Mouse (Mus musculus) cortical plate, adult 2 months (tissue): ENCODE data around the gene Krt4. TPM values are rescaled to one million over a fixed set of nuclear protein-coding genes. Genes with fewer than 3 reads are reported as not detected.

ENCODE experiments used
- H3K27ac ChIP-seq: fragments of 200-500 bp; 2 replicates; pipeline ENCODE4 v1.5.1; 2012; ENCODE audit warnings: low read length, control low read depth, inconsistent platforms; ENCODE audit not compliant: insufficient read depth
- H3K4me1 ChIP-seq: fragments of 200-500 bp; 2 replicates; pipeline ENCODE4 v1.6.1; 2011; ENCODE audit warnings: low read length; ENCODE audit not compliant: control insufficient read depth, insufficient read depth
- H3K4me3 ChIP-seq: fragments of 200-500 bp; 2 replicates; pipeline ENCODE4 v1.5.1; 2011; ENCODE audit warnings: mild to moderate bottlenecking, low read length, control low read depth; ENCODE audit not compliant: insufficient read depth
- CTCF ChIP-seq: fragments of 200-500 bp; IDR thresholded peaks from 2 replicates; pipeline ENCODE4 v1.5.1; 2011; ENCODE audit warnings: mild to moderate bottlenecking, control low read depth, low read length; ENCODE audit not compliant: insufficient read depth; ENCODE audit errors: extremely low read depth
- POLR2A ChIP-seq: fragments of 200-500 bp; IDR thresholded peaks from 2 replicates; pipeline ENCODE4 v1.6.1; 2011; ENCODE audit warnings: mild to moderate bottlenecking, low read length, control low read depth; ENCODE audit not compliant: insufficient read depth; ENCODE audit errors: extremely low read depth
- polyA plus RNA-seq: library from polyadenylated mRNA; depleted of rRNA; stranded (reverse); fragments of >200 nt; gene quantifications from 2 replicates; pipeline ENCODE4 v1.2.3, GENCODE M21; 2012; rRNA removed

Krt4 gene
- polyA plus RNA-seq, 1 experiment, result not detected

- Histone ChIP-seq H3K27ac (no peak overlapping the region), H3K4me1 (no peaks in the 10 kb centered on the region), H3K4me3 (no peak overlapping the region)
- TF ChIP-seq POLR2A, result no peak
- TF ChIP-seq CTCF, result no peak
These were observed 22.1 kb downstream of the Krt4 start for GRCm38 (mm10) chr15:101902171-101903149.

DNA sequence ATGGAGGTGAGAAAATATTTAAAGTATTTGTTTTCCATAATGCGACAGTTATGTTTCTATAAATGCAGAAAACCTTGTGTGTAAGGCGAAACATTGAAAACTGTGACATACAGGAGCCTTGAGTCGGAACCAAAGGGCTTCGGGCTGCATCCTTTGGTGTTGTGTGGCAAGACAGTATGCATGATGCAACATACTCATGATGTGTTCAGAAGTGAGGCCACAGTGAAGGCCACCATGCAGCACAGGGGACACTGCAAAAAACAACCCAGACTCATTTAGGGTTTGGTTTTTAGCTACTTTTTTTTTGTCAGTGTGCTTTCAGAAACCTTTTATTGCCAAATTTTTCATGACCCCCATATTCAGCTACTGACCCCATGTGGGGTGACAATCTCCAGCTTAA, 29.3 kb downstream of the Krt4 start:
- H3K27ac ChIP-seq, result no peak overlapping the region
- TF ChIP-seq CTCF (no peak), POLR2A (no peak)
- no peak overlapping the region for H3K4me3 ChIP-seq
- no peaks in the 10 kb centered on the region for H3K4me1 ChIP-seq

DNA sequence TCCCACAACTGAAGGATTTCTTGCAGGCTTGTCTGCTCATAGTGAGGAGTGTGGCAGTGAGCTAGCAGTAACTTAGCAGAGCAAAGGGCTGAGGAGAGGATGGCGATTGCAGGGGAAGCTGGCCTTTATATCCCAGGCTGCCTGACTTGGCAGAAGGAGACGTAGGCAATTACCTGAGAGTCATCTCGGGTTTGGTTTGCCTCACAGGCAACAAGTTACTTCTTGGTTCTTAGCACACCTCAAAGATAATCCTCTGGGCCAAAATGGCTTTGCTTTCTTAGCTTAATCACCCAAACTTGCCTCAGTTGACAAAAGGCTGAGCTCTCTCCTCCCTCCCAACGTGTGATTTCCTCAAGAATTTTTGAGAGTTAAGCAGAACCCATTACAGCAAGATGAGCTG, 31.7 kb downstream of the Krt4 start, which contains the start of gene Krt76:
TSS of gene Krt76 (minus strand) at position 101 of the 400 bp plus-strand sequence.
- no peak within 1 kb of the TSS for H3K4me3 ChIP-seq
- H3K27ac ChIP-seq, result no peak within 1 kb of the TSS
- no peaks in the 10 kb centered on the region for H3K4me1 ChIP-seq
- TF ChIP-seq POLR2A (no peak), CTCF (no peak)

DNA sequence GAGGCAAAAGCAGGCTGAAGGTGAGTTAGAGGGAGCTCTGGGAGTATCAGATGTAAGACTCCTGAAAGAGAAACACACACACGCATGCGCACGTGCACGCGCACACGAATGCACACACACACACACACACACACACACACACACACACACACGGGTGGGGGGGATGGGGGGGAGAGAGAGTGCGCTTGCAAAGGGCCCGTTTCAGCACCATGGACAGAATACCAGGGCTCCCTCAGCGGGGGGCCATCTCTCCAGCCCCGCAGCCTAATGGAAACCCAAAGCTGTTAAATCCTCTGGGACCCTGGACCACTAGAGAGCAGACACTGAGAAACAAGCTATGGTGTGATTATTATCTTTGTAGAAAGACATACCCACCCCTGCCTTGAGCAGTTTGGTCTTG, 44.8 kb downstream of the Krt4 start:
- no peak for TF ChIP-seq CTCF
- TF ChIP-seq POLR2A, result no peak
- Histone ChIP-seq H3K4me3 (no peak overlapping the region), H3K27ac (no peak overlapping the region), H3K4me1 (no peaks in the 10 kb centered on the region)

GRCm38 (mm10) chr15:101878041-101878440, 46.5 kb downstream of the Krt4 start:
- H3K27ac ChIP-seq, result no peak overlapping the region
- H3K4me3 ChIP-seq, result no peak overlapping the region
- H3K4me1 ChIP-seq, result no peaks in the 10 kb centered on the region
- TF ChIP-seq CTCF (no peak), POLR2A (no peak)

DNA sequence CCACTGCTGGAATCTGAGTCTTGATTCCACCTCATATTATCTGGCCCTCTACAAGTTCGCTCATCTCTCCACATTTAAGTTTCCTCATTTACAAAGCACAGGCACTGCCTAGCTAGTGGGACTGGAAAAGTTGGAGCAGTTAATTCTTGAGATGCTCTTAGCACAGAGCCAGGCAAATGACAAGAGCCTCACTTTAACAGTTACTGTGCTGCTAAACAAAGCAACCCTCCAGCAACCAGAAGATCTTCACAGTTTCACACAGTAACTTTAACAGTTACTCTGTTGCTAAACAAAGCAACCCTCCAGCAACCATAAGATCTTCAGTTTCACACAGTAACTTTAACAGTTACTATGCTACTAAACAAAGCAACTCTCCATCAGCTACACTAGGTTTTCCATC, 50.2 kb downstream of the Krt4 start:
- no peak overlapping the region for H3K27ac ChIP-seq
- no peak overlapping the region for H3K4me3 ChIP-seq
- H3K4me1 ChIP-seq, result no peaks in the 10 kb centered on the region
- TF ChIP-seq CTCF (no peak), POLR2A (no peak)

GRCm38 (mm10) chr15:101873231-101873630, 51.3 kb downstream of the Krt4 start:
- TF ChIP-seq POLR2A (no peak), CTCF (no peak)
- Histone ChIP-seq H3K4me1 (0 out of 2 replicates have a peak, but pooled peaks cover 1% of the 10 kb centered on the region), H3K4me3 (no peak overlapping the region), H3K27ac (no peak overlapping the region)

DNA sequence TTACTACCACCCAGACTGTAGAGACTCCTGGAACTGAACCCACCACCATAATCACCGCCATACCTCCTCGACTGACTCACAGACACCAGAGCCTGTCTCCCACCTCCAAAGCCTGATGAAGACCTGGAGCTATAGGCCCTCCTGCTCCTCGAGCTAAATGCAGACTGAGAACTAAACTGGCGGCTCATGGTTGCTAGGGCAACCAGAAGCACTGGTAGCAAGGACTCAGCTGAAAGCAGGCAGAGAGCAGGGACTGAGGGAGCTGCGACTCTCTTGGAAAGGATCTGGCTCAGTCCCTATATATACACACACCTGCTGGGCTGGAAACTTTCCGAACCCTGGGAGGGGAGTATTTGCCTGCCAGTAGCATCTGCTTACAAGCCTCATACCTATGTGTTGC, 55.1 kb downstream of the Krt4 start, which contains the start of gene Krt77:
TSS of gene Krt77 (minus strand) at position 275 of the 400 bp plus-strand sequence.
- Histone ChIP-seq H3K4me1 (peaks cover 4% of the 10 kb centered on the region), H3K27ac (no peak within 1 kb of the TSS), H3K4me3 (no peak within 1 kb of the TSS)
- TF ChIP-seq POLR2A (peak; percentile 60; the same call in 1 of the 2 replicates), CTCF (no peak)

Other genes starting within 250 kb of the Krt4 start
- not detected in 2 replicates for gene Krt6b, start 244.4 kb downstream of the Krt4 start, polyA plus RNA-seq
- gene Krt6a, start 230.4 kb downstream of the Krt4 start, polyA plus RNA-seq, result not detected in 2 replicates
- 0.11 TPM in 1 of 2 replicates, not detected in the other for gene Krt5, start 211.8 kb downstream of the Krt4 start, polyA plus RNA-seq
- gene Krt71, start 181.6 kb downstream of the Krt4 start, polyA plus RNA-seq, result not detected in 2 replicates
- not detected in 2 replicates for gene Krt72, start 138.3 kb downstream of the Krt4 start, polyA plus RNA-seq
- 1.4 and 1.5 TPM in 2 replicates for gene Krt73, start 122.4 kb downstream of the Krt4 start, polyA plus RNA-seq
- 0.08 and 0.53 TPM in 2 replicates for gene Krt2, start 106.6 kb downstream of the Krt4 start, polyA plus RNA-seq
- gene Krt1, start 73.9 kb downstream of the Krt4 start, polyA plus RNA-seq, result 2.8 and 3.9 TPM in 2 replicates
- gene Krt77, start 55.0 kb downstream of the Krt4 start, polyA plus RNA-seq, result 4.8 and 6.3 TPM in 2 replicates
- not detected in 2 replicates for gene Krt76, start 31.8 kb downstream of the Krt4 start, polyA plus RNA-seq
- gene Krt79, start 15.6 kb upstream of the Krt4 start, polyA plus RNA-seq, result 0.04 TPM in 1 of 2 replicates, not detected in the other
- gene Krt78, start 29.6 kb upstream of the Krt4 start, polyA plus RNA-seq, result 0.04 TPM in 1 of 2 replicates, not detected in the other
- 0.25 TPM in 2 replicates for gene Krt8, start 79.7 kb upstream of the Krt4 start, polyA plus RNA-seq
- 0.30 and 0.46 TPM in 2 replicates for gene Krt18, start 103.4 kb upstream of the Krt4 start, polyA plus RNA-seq
- 100 and 107 TPM in 2 replicates for gene Eif4b, start 149.0 kb upstream of the Krt4 start, polyA plus RNA-seq
- gene Tns2, start 175.7 kb upstream of the Krt4 start, polyA plus RNA-seq, result 19.4 and 20.5 TPM in 2 replicates
- 152 and 156 TPM in 2 replicates for gene Spryd3, start 211.5 kb upstream of the Krt4 start, polyA plus RNA-seq
- gene Igfbp6, start 219.6 kb upstream of the Krt4 start, polyA plus RNA-seq, result 69.5 and 71.7 TPM in 2 replicates
- 0.17 and 0.28 TPM in 2 replicates for gene Soat2, start 225.8 kb upstream of the Krt4 start, polyA plus RNA-seq